Mouse (Mus musculus): ENCODE measurements at regions not wholly inside any gene's neighbourhood (a gene's known extent, or its start where the extent isn't known, plus 50 kb on each side); places are given as distances from the start of the nearest gene placed in this dataset.

GRCm38 (mm10) chr14:99520343-99520742 lies 221.9 kb downstream of the Klf5 start:
- DNase-seq (ENCODE audit: low read depth, low spot score), result no peak
- in situ Hi-C loops (cut with MboI; ENCODE audit: low pct_unique_long_range_greater_than_20kb), result no loop called here
- CTCF ChIA-PET, result no interaction called here
- ATAC-seq, result no peak
- no peak for TF ChIP-seq CTCF (IDR thresholded peaks at IDR 0.05)
- H3K27me3 ChIP-seq, result no peaks in the 10 kb centered on the region
- POLR2A ChIA-PET, result interaction anchor here (1.4 kb wide), 1 partner anchor 10 kb away, joined by 6 read pairs; no protein-coding TSS in a partner anchor

- H3K27me3 ChIP-seq, result no peaks in the 10 kb centered on the region
- in situ Hi-C loops (cut with MboI; ENCODE audit: low pct_unique_long_range_greater_than_20kb), result no loop called here
- ChIA-PET CTCF (interaction anchor here (1.2 to 1.5 kb wide), 2 partner anchors 10 to 11 kb away, joined by 3 read pairs; no protein-coding TSS in a partner anchor), POLR2A (interaction anchor here (1.4 kb wide), 1 partner anchor 12 kb away, joined by 6 read pairs; no protein-coding TSS in a partner anchor)
- ATAC-seq, result no peak
- no peak for DNase-seq (ENCODE audit: low read depth, low spot score)
- no peak for TF ChIP-seq CTCF (IDR thresholded peaks at IDR 0.05)
Observed at GRCm38 (mm10) chr14:99521954-99522523, 223.5 kb downstream of the Klf5 start.

GRCm38 (mm10) chr14:99535781-99536180 lies 237.3 kb downstream of the Klf5 start:
- ChIA-PET CTCF (interaction anchor here (2.4 kb wide), 1 partner anchor 15 kb away, joined by 6 read pairs; no protein-coding TSS in a partner anchor), POLR2A (no interaction called here)
- ATAC-seq, result peak; percentile 99

GRCm38 (mm10) chr14:99537286-99537685 lies 238.8 kb downstream of the Klf5 start:
- ChIA-PET POLR2A (no interaction called here), CTCF (no interaction called here)
- in situ Hi-C loops (cut with MboI; ENCODE audit: low pct_unique_long_range_greater_than_20kb), result loop anchor here (25.0 kb wide), 1 partner anchor 350 kb away; no protein-coding TSS in a partner anchor
- DNase-seq (ENCODE audit: low read depth, low spot score) (no peak), ATAC-seq (no peak)
- TF ChIP-seq CTCF (IDR thresholded peaks at IDR 0.05), result no peak
- no peaks in the 10 kb centered on the region for H3K27me3 ChIP-seq

More at GRCm38 (mm10) chr14:99535781-99536180, 237.3 kb downstream of the Klf5 start:
- DNase-seq (ENCODE audit: low read depth, low spot score), result peak; percentile 74
- in situ Hi-C loops (cut with MboI; ENCODE audit: low pct_unique_long_range_greater_than_20kb), result loop anchor here (25.0 kb wide), 1 partner anchor 352 kb away; no protein-coding TSS in a partner anchor
- no peak for TF ChIP-seq CTCF (IDR thresholded peaks at IDR 0.05)
- H3K27me3 ChIP-seq, result no peaks in the 10 kb centered on the region

GRCm38 (mm10) chr14:99541716-99542115 lies 243.2 kb downstream of the Klf5 start:
- in situ Hi-C loops (cut with MboI; ENCODE audit: low pct_unique_long_range_greater_than_20kb), result loop anchor here (10.0 to 25.0 kb wide), 2 partner anchors 237 to 346 kb away; no protein-coding TSS in a partner anchor
- ATAC-seq, result peak; percentile 62
- POLR2A ChIA-PET, result no interaction called here

GRCm38 (mm10) chr14:99547931-99548330 lies 249.4 kb downstream of the Klf5 start:
- no peak for ATAC-seq
- in situ Hi-C loops (cut with MboI; ENCODE audit: low pct_unique_long_range_greater_than_20kb), result loop anchor here (10.0 to 25.0 kb wide), 2 partner anchors 243 to 339 kb away; no protein-coding TSS in a partner anchor
- POLR2A ChIA-PET, result interaction anchor here (0.7 kb wide), 1 partner anchor 53 kb away, joined by 3 read pairs; no protein-coding TSS in a partner anchor
- TF ChIP-seq CTCF (IDR thresholded peaks at IDR 0.05), result no peak
- no peak for DNase-seq (ENCODE audit: low read depth, low spot score)
- no peaks in the 10 kb centered on the region for H3K27me3 ChIP-seq
- CTCF ChIA-PET, result interaction anchor here (0.6 to 1.1 kb wide), 3 partner anchors 10 to 42 kb away, joined by 3 to 5 read pairs (median 3); no protein-coding TSS in a partner anchor

More at GRCm38 (mm10) chr14:99541716-99542115, 243.2 kb downstream of the Klf5 start:
- DNase-seq (ENCODE audit: low read depth, low spot score), result no peak
- CTCF ChIA-PET, result no interaction called here
- no peaks in the 10 kb centered on the region for H3K27me3 ChIP-seq
- TF ChIP-seq CTCF (IDR thresholded peaks at IDR 0.05), result no peak

- CTCF ChIA-PET, result interaction anchor here (0.6 to 1.1 kb wide), 3 partner anchors 11 to 41 kb away, joined by 3 to 5 read pairs (median 3); no protein-coding TSS in a partner anchor
- peak; percentile 89 for ATAC-seq
- in situ Hi-C loops (cut with MboI; ENCODE audit: low pct_unique_long_range_greater_than_20kb), result loop anchor here (10.0 to 25.0 kb wide), 2 partner anchors 244 to 339 kb away; no protein-coding TSS in a partner anchor
- POLR2A ChIA-PET, result interaction anchor here (0.7 kb wide), 1 partner anchor 54 kb away, joined by 3 read pairs; no protein-coding TSS in a partner anchor
- no peak for DNase-seq (ENCODE audit: low read depth, low spot score)
- H3K27me3 ChIP-seq, result no peaks in the 10 kb centered on the region
- TF ChIP-seq CTCF (IDR thresholded peaks at IDR 0.05), result no peak
Observed at GRCm38 (mm10) chr14:99548363-99549248, 250.1 kb downstream of the Klf5 start.

- H3K27me3 ChIP-seq, result no peaks in the 10 kb centered on the region
- POLR2A ChIA-PET, result no interaction called here
- CTCF ChIA-PET, result interaction anchor here (1.4 kb wide), 1 partner anchor 21 kb away, joined by 3 read pairs; no protein-coding TSS in a partner anchor
- in situ Hi-C loops (cut with MboI; ENCODE audit: low pct_unique_long_range_greater_than_20kb), result no loop called here
- DNase-seq (ENCODE audit: low read depth, low spot score) (no peak), ATAC-seq (no peak)
- no peak for TF ChIP-seq CTCF (IDR thresholded peaks at IDR 0.05)
Observed at GRCm38 (mm10) chr14:99564024-99564423, 265.5 kb downstream of the Klf5 start.

- DNase-seq (ENCODE audit: low read depth, low spot score) (no peak), ATAC-seq (no peak)
- no peak for TF ChIP-seq CTCF (IDR thresholded peaks at IDR 0.05)
- H3K27me3 ChIP-seq, result no peaks in the 10 kb centered on the region
- in situ Hi-C loops (cut with MboI; ENCODE audit: low pct_unique_long_range_greater_than_20kb), result no loop called here
- CTCF ChIA-PET, result no interaction called here
- POLR2A ChIA-PET, result no interaction called here
Observed at GRCm38 (mm10) chr14:99574146-99574545, 275.7 kb downstream of the Klf5 start.

- POLR2A ChIA-PET, result interaction anchor here (0.7 kb wide), 1 partner anchor 136 kb away, joined by 3 read pairs; no protein-coding TSS in a partner anchor
- CTCF ChIA-PET, result interaction anchor here (0.7 to 2.2 kb wide), 3 partner anchors 12 to 280 kb away, joined by 4 to 9 read pairs (median 5); partner anchors contain the start of gene Klf5
- ATAC-seq, result no peak
- DNase-seq (ENCODE audit: low read depth, low spot score), result no peak
- no peak for TF ChIP-seq CTCF (IDR thresholded peaks at IDR 0.05)
- H3K27me3 ChIP-seq, result no peaks in the 10 kb centered on the region
- in situ Hi-C loops (cut with MboI; ENCODE audit: low pct_unique_long_range_greater_than_20kb), result no loop called here
Observed at GRCm38 (mm10) chr14:99578665-99579064, 280.2 kb downstream of the Klf5 start.

Measured in Patski (cell line).